Mouse (Mus musculus) limb, embryonic 14.5 days (tissue): ENCODE results near the gene Elovl7. TPM values are rescaled to one million over a fixed set of nuclear protein-coding genes. Genes with fewer than 3 reads are reported as not detected.

Experiments used
- ATAC-seq: fragments of 200-750 bp; cut with Nextera tagmentation; 2 replicates; pipeline ENCODE4 v1.8.0; 2017; ENCODE audit warnings: low read depth, moderate number of reproducible peaks, moderate TSS enrichment; ENCODE audit not compliant: low FRiP score
- DNase-seq: peaks from one replicate; pipeline ENCODE4 v3.0.0-alpha.2; 2015; ENCODE audit warnings: low spot score
- H3K27ac ChIP-seq: fragments of 300-500 bp; sonication (generic); replicated peaks from 2 replicates; pipeline ENCODE4 v1.5.1; 2014; ENCODE audit warnings: low read depth, mild to moderate bottlenecking, low read length, moderate library complexity, mixed read lengths
- H3K27me3 ChIP-seq: fragments of 300-500 bp; sonication (generic); 2 replicates; pipeline ENCODE4 v1.6.1; 2014; ENCODE audit warnings: low read length, mixed read lengths; ENCODE audit not compliant: control insufficient read depth, insufficient read depth
- H3K36me3 ChIP-seq: fragments of 300-500 bp; sonication (generic); 2 replicates; pipeline ENCODE4 v1.6.1; 2014; ENCODE audit warnings: mild to moderate bottlenecking, low read length, moderate library complexity, mixed read lengths; ENCODE audit not compliant: control insufficient read depth, insufficient read depth
- H3K4me1 ChIP-seq: fragments of 300-500 bp; sonication (generic); 2 replicates; pipeline ENCODE4 v1.6.1; 2014; ENCODE audit warnings: antibody characterized with exemption, low read length, mixed read lengths; ENCODE audit not compliant: control insufficient read depth, insufficient read depth
- H3K4me2 ChIP-seq: fragments of 300-500 bp; sonication (generic); replicated peaks from 2 replicates; pipeline ENCODE4 v1.6.1; 2014; ENCODE audit warnings: low read depth, mild to moderate bottlenecking, low read length, moderate library complexity; ENCODE audit not compliant: severe bottlenecking
- H3K4me3 ChIP-seq: fragments of 300-500 bp; sonication (generic); replicated peaks from 2 replicates; pipeline ENCODE4 v1.5.1; 2014; ENCODE audit warnings: low read length
- H3K9ac ChIP-seq: fragments of 300-500 bp; sonication (generic); 2 replicates; pipeline ENCODE4 v1.6.1; 2014; ENCODE audit warnings: mild to moderate bottlenecking, low read depth, low read length, moderate library complexity; ENCODE audit not compliant: severe bottlenecking
- H3K9me3 ChIP-seq: fragments of 300-500 bp; sonication (generic); 2 replicates; pipeline ENCODE4 v1.6.1; 2016; ENCODE audit warnings: low read length; ENCODE audit not compliant: control insufficient read depth
- POLR2A ChIP-seq: fragments of 200-500 bp; IDR thresholded peaks from 2 replicates; pipeline ENCODE4 v1.8.0; 2012; ENCODE audit warnings: inconsistent platforms, mild to moderate bottlenecking, moderate library complexity, borderline replicate concordance; ENCODE audit not compliant: insufficient read depth, insufficient read length; ENCODE audit errors: extremely low read depth
- WGBS: fragments of 180-500 bp; shearing (Covaris S2); extraction: QIAGEN DNeasy Blood & Tissue Kit; methylation state at CpG from one replicate; pipeline ENCODE4 v1.1.7; 2014; 5-methylcytosine and 5-hydroxymethylcytosine counted together
- polyA plus RNA-seq, 2 experiments: library from polyadenylated mRNA; depleted of rRNA in 1 of 2; stranded (reverse) in 1 of 2; unstranded in 1 of 2; fragments of >200 nt; fragmentation: Nextera tagmentation in 1 of 2; extraction: Ambion mirVana in 1 of 2; gene quantifications; 2 replicates each; pipeline versions ENCODE4 v1.2.1 to v1.2.3; 2012 to 2014

Gene Elovl7
- polyA plus RNA-seq, 2 experiments, result 1.4 to 4.8 TPM

- H3K9ac ChIP-seq, result no peak overlapping the region
- no peaks in the 10 kb centered on the region for H3K27me3 ChIP-seq
- no peak for ATAC-seq
- no peak overlapping the region for H3K4me3 ChIP-seq
- H3K36me3 ChIP-seq, result no peaks in the 10 kb centered on the region
- WGBS, result 85% methylated on average over 3 of the region's 3 CpGs
- DNase-seq, result no peak
- TF ChIP-seq POLR2A, result no peak
- H3K4me1 ChIP-seq, result no peaks in the 10 kb centered on the region
- no peaks in the 10 kb centered on the region for H3K9me3 ChIP-seq
- no peak overlapping the region for H3K27ac ChIP-seq
- no peak overlapping the region for H3K4me2 ChIP-seq
Observed at GRCm38 (mm10) chr13:108204857-108205256, 9.3 kb upstream of the Elovl7 start.

DNA sequence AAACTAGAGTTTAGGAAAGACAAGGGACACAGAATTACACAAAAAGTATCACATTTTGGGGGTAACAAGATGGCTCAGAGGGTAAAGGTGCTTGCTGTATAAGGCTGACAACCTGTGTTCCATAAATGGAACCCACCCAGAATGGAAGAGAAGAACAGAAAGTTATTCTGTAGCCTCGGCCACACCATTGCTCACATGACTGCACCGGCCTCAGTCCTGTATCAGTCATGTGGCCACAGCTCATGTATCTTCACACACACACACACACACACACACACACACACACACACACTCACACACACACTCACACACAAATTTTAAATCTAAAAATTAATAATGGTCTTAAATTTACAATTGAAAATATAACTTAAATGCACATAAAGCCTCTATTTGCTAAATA is 6.8 kb upstream of the Elovl7 start:
- Histone ChIP-seq H3K9me3 (no peaks in the 10 kb centered on the region), H3K36me3 (no peaks in the 10 kb centered on the region), H3K4me1 (no peaks in the 10 kb centered on the region), H3K9ac (no peak overlapping the region), H3K4me2 (no peak overlapping the region), H3K27me3 (no peaks in the 10 kb centered on the region), H3K27ac (no peak overlapping the region), H3K4me3 (no peak overlapping the region)
- ATAC-seq (no peak), DNase-seq (no peak)
- WGBS, result 89% methylated on average over 2 of the region's 2 CpGs
- no peak for TF ChIP-seq POLR2A

GRCm38 (mm10) chr13:108208090-108208489 is 6.1 kb upstream of the Elovl7 start:
- ATAC-seq, result no peak
- no peak overlapping the region for H3K4me3 ChIP-seq
- H3K4me1 ChIP-seq, result no peaks in the 10 kb centered on the region
- DNase-seq, result no peak
- WGBS, result 67% methylated on average over 5 of the region's 5 CpGs
- H3K36me3 ChIP-seq, result no peaks in the 10 kb centered on the region
- no peaks in the 10 kb centered on the region for H3K9me3 ChIP-seq
- TF ChIP-seq POLR2A, result no peak
- no peak overlapping the region for H3K4me2 ChIP-seq
- no peak overlapping the region for H3K9ac ChIP-seq
- H3K27me3 ChIP-seq, result no peaks in the 10 kb centered on the region
- H3K27ac ChIP-seq, result no peak overlapping the region

GRCm38 (mm10) chr13:108210960-108211359 is 3.2 kb upstream of the Elovl7 start:
- H3K36me3 ChIP-seq, result no peaks in the 10 kb centered on the region
- WGBS, result 85% methylated on average over 8 of the region's 8 CpGs
- DNase-seq (no peak), ATAC-seq (no peak)
- no peaks in the 10 kb centered on the region for H3K9me3 ChIP-seq
- no peak overlapping the region for H3K9ac ChIP-seq
- no peak for TF ChIP-seq POLR2A
- no peak overlapping the region for H3K27ac ChIP-seq
- peaks cover 20% of the 10 kb centered on the region for H3K27me3 ChIP-seq
- no peak overlapping the region for H3K4me3 ChIP-seq
- H3K4me2 ChIP-seq, result no peak overlapping the region
- 0 out of 2 replicates have a peak, but pooled peaks cover 3% of the 10 kb centered on the region for H3K4me1 ChIP-seq

- peaks cover 31% of the 10 kb centered on the region for H3K27me3 ChIP-seq
- H3K27ac ChIP-seq, result no peak overlapping the region
- ATAC-seq (no peak), DNase-seq (no peak)
- H3K4me1 ChIP-seq, result 0 out of 2 replicates have a peak, but pooled peaks cover 3% of the 10 kb centered on the region
- H3K36me3 ChIP-seq, result no peaks in the 10 kb centered on the region
- 57% methylated on average over 5 of the region's 5 CpGs for WGBS
- H3K4me3 ChIP-seq, result no peak overlapping the region
- TF ChIP-seq POLR2A, result no peak
- no peaks in the 10 kb centered on the region for H3K9me3 ChIP-seq
- no peak overlapping the region for H3K4me2 ChIP-seq
- H3K9ac ChIP-seq, result no peak overlapping the region
Observed at GRCm38 (mm10) chr13:108212397-108213018, 1.7 kb upstream of the Elovl7 start.

- WGBS, result 0% methylated on average over 31 of the region's 50 CpGs
- no peak overlapping the region for H3K27ac ChIP-seq
Observed at GRCm38 (mm10) chr13:108214485-108215107, 392 bp downstream of the Elovl7 start.

More at GRCm38 (mm10) chr13:108214485-108215107, 392 bp downstream of the Elovl7 start:
- Histone ChIP-seq H3K36me3 (no peaks in the 10 kb centered on the region), H3K4me1 (0 out of 2 replicates have a peak, but pooled peaks cover 3% of the 10 kb centered on the region), H3K4me2 (peak overlapping the region; percentile 99), H3K9me3 (no peaks in the 10 kb centered on the region), H3K9ac (peak overlapping the region; percentile 66), H3K4me3 (peak overlapping the region; percentile 68), H3K27me3 (peaks cover 34% of the 10 kb centered on the region)
- no peak for DNase-seq
- no peak for TF ChIP-seq POLR2A
- ATAC-seq, result peak; percentile 27; the same call in 1 of the 2 replicates
